Mouse (Mus musculus) kidney, postnatal 0 days (tissue): ENCODE data around the gene Tns3. TPM values are rescaled to one million over a fixed set of nuclear protein-coding genes. Genes with fewer than 3 reads are reported as not detected.
A peak's percentile ranks its signal among the peaks of the same experiment; 100 is the strongest.

ENCODE experiments used
- ATAC-seq: fragments of 200-750 bp; cut with Nextera tagmentation; replicated peaks from 2 replicates; pipeline ENCODE4 v1.8.0; 2017; ENCODE audit warnings: low read depth, moderate number of reproducible peaks, moderate TSS enrichment, moderate library complexity; ENCODE audit not compliant: low FRiP score
- DNase-seq: peaks from one replicate; pipeline ENCODE4 v3.0.0-alpha.2; 2016; ENCODE audit warnings: low spot score
- H3K27ac ChIP-seq: fragments of 300-500 bp; sonication (generic); 2 replicates; pipeline ENCODE4 v1.5.1; 2014; ENCODE audit warnings: mild to moderate bottlenecking
- H3K27me3 ChIP-seq: fragments of 300-500 bp; sonication (generic); 2 replicates; pipeline ENCODE4 v1.6.1; 2014; ENCODE audit warnings: low read length, mixed read lengths; ENCODE audit not compliant: insufficient read depth
- H3K36me3 ChIP-seq: fragments of 300-500 bp; sonication (generic); 2 replicates; pipeline ENCODE4 v1.6.1; 2014; ENCODE audit warnings: low read length, mixed read lengths; ENCODE audit not compliant: insufficient read depth
- H3K4me1 ChIP-seq: fragments of 300-500 bp; sonication (generic); replicated peaks from 2 replicates; pipeline ENCODE4 v1.6.1; 2014; ENCODE audit warnings: antibody characterized with exemption, low read length, mixed read lengths; ENCODE audit not compliant: insufficient read depth
- H3K4me2 ChIP-seq: fragments of 300-500 bp; sonication (generic); 2 replicates; pipeline ENCODE4 v1.6.1; 2014; ENCODE audit warnings: mild to moderate bottlenecking, low read length, moderate library complexity, mixed read lengths
- H3K4me3 ChIP-seq: fragments of 300-500 bp; sonication (generic); replicated peaks from 2 replicates; pipeline ENCODE4 v1.5.1; 2014; ENCODE audit warnings: low read depth, low read length
- H3K9ac ChIP-seq: fragments of 300-500 bp; sonication (generic); 2 replicates; pipeline ENCODE4 v1.6.1; 2014; ENCODE audit warnings: low read depth, low read length
- H3K9me3 ChIP-seq: fragments of 300-500 bp; sonication (generic); replicated peaks from 2 replicates; pipeline ENCODE4 v1.6.1; 2016; ENCODE audit warnings: low read length, inconsistent platforms, mixed read lengths
- CTCF ChIP-seq: IDR thresholded peaks from 2 replicates; pipeline ENCODE4 v1.5.1; 2016; ENCODE audit warnings: antibody characterized with exemption, low read depth, mild to moderate bottlenecking, moderate library complexity
- WGBS: fragments of 180-500 bp; shearing (Covaris S2); extraction: QIAGEN DNeasy Blood & Tissue Kit; methylation state at CpG from one replicate; pipeline ENCODE4 v1.1.7; 2014; 5-methylcytosine and 5-hydroxymethylcytosine counted together
- polyA plus RNA-seq: library from polyadenylated mRNA; unstranded; fragments of >200 nt; fragmentation: Nextera tagmentation; extraction: Ambion mirVana; gene quantifications from 2 replicates; pipeline ENCODE4 v1.2.1, GENCODE M21; 2015

Gene Tns3
- polyA plus RNA-seq, 1 experiment from 2014 or later = 17.6 TPM

GRCm38 (mm10) chr11:8675701-8676474, 11.6 kb upstream of the Tns3 start:
- Histone ChIP-seq H3K9ac (no peak overlapping the region), H3K27ac (0 out of 2 replicates have a peak overlapping the region, but pooled peaks have one; percentile 15), H3K4me3 (no peak overlapping the region), H3K4me1 (peaks cover 8% of the 10 kb centered on the region; the same call in 1 of the 2 replicates), H3K4me2 (no peak overlapping the region), H3K9me3 (no peaks in the 10 kb centered on the region), H3K27me3 (no peaks in the 10 kb centered on the region), H3K36me3 (no peaks in the 10 kb centered on the region)
- no peak for TF ChIP-seq CTCF
- 74% methylated on average over 6 of the region's 6 CpGs for WGBS
- ATAC-seq (no peak), DNase-seq (no peak)

- Histone ChIP-seq H3K9me3 (no peaks in the 10 kb centered on the region), H3K4me1 (peaks cover 8% of the 10 kb centered on the region; the same call in 1 of the 2 replicates), H3K4me3 (no peak overlapping the region), H3K36me3 (no peaks in the 10 kb centered on the region), H3K9ac (no peak overlapping the region), H3K4me2 (no peak overlapping the region), H3K27ac (0 out of 2 replicates have a peak overlapping the region, but pooled peaks have one; percentile 15), H3K27me3 (no peaks in the 10 kb centered on the region)
- ATAC-seq = no peak
- TF ChIP-seq CTCF = no peak
- DNase-seq = peak; percentile 73
- WGBS = 66% methylated on average over 3 of the region's 3 CpGs
These were observed 10.3 kb upstream of the Tns3 start for GRCm38 (mm10) chr11:8674549-8675149.

GRCm38 (mm10) chr11:8671698-8672097, 7.4 kb upstream of the Tns3 start:
- Histone ChIP-seq H3K4me3 (no peak overlapping the region), H3K9ac (no peak overlapping the region), H3K27me3 (no peaks in the 10 kb centered on the region), H3K9me3 (no peaks in the 10 kb centered on the region), H3K4me2 (no peak overlapping the region), H3K4me1 (peaks cover 8% of the 10 kb centered on the region; the same call in 1 of the 2 replicates), H3K36me3 (no peaks in the 10 kb centered on the region), H3K27ac (no peak overlapping the region)
- TF ChIP-seq CTCF = no peak
- no peak for DNase-seq
- ATAC-seq = no peak
- 84% methylated on average over 4 of the region's 4 CpGs for WGBS

GRCm38 (mm10) chr11:8669138-8669537, 4.8 kb upstream of the Tns3 start:
- Histone ChIP-seq H3K9me3 (no peaks in the 10 kb centered on the region), H3K4me2 (no peak overlapping the region), H3K4me3 (no peak overlapping the region), H3K27me3 (no peaks in the 10 kb centered on the region), H3K4me1 (peaks cover 3% of the 10 kb centered on the region; the same call in 1 of the 2 replicates), H3K9ac (no peak overlapping the region), H3K36me3 (no peaks in the 10 kb centered on the region), H3K27ac (no peak overlapping the region)
- TF ChIP-seq CTCF = no peak
- no peak for ATAC-seq
- DNase-seq = no peak
- WGBS = 80% methylated on average over 2 of the region's 2 CpGs

GRCm38 (mm10) chr11:8664797-8665196, 462 bp upstream of the Tns3 start:
- Histone ChIP-seq H3K36me3 (no peaks in the 10 kb centered on the region), H3K9ac (peak overlapping the region; percentile 96), H3K4me1 (peaks cover 13% of the 10 kb centered on the region; the same call in 1 of the 2 replicates), H3K27ac (peak overlapping the region; percentile 94; the same call in 1 of the 2 replicates), H3K27me3 (no peaks in the 10 kb centered on the region), H3K4me2 (peak overlapping the region; percentile 95), H3K9me3 (no peaks in the 10 kb centered on the region), H3K4me3 (peak overlapping the region; percentile 87)
- 46% methylated on average over 5 of the region's 5 CpGs for WGBS
- ATAC-seq (no peak), DNase-seq (no peak)
- no peak for TF ChIP-seq CTCF
